Mouse (Mus musculus) stomach, embryonic 14.5 days (tissue): Measurements from ENCODE around the gene Prrc2a. TPM values are rescaled to one million over a fixed set of nuclear protein-coding genes. Genes with fewer than 3 reads are reported as not detected.
A peak's percentile ranks its signal among the peaks of the same experiment; 100 is the strongest.

Experiments
- ATAC-seq: fragments of 200-750 bp; cut with Nextera tagmentation; 2 replicates; pipeline ENCODE4 v1.8.0; 2017; ENCODE audit warnings: low read depth, moderate TSS enrichment; ENCODE audit not compliant: insufficient number of reproducible peaks, insufficient read depth, low FRiP score
- H3K27ac ChIP-seq: fragments of 300-500 bp; sonication (generic); 2 replicates; pipeline ENCODE4 v1.5.1; 2014; ENCODE audit warnings: mild to moderate bottlenecking, low read length, moderate library complexity, mixed read lengths
- H3K27me3 ChIP-seq: fragments of 300-500 bp; sonication (generic); 2 replicates; pipeline ENCODE4 v1.6.1; 2014; ENCODE audit warnings: low read length, control low read depth, mixed read lengths; ENCODE audit not compliant: control insufficient read depth, insufficient read depth
- H3K36me3 ChIP-seq: fragments of 300-500 bp; sonication (generic); 2 replicates; pipeline ENCODE4 v1.6.1; 2014; ENCODE audit warnings: mild to moderate bottlenecking, control low read depth, low read length, moderate library complexity, mixed read lengths; ENCODE audit not compliant: control insufficient read depth, insufficient read depth
- H3K4me1 ChIP-seq: fragments of 300-500 bp; sonication (generic); 2 replicates; pipeline ENCODE4 v1.6.1; 2014; ENCODE audit warnings: low read length, control low read depth, mixed read lengths; ENCODE audit not compliant: control insufficient read depth, insufficient read depth
- H3K4me2 ChIP-seq: fragments of 300-500 bp; sonication (generic); replicated peaks from 2 replicates; pipeline ENCODE4 v1.6.1; 2014; ENCODE audit warnings: low read depth, low read length, control low read depth
- H3K4me3 ChIP-seq: fragments of 300-500 bp; sonication (generic); 2 replicates; pipeline ENCODE4 v1.5.1; 2014; ENCODE audit warnings: low read depth, low read length, control low read depth
- H3K9ac ChIP-seq: fragments of 300-500 bp; sonication (generic); replicated peaks from 2 replicates; pipeline ENCODE4 v1.6.1; 2014; ENCODE audit warnings: low read depth, mild to moderate bottlenecking, control low read depth, low read length, moderate library complexity, mixed read lengths
- H3K9me3 ChIP-seq: fragments of 300-500 bp; sonication (generic); 2 replicates; pipeline ENCODE4 v1.6.1; 2016; ENCODE audit warnings: low read depth, low read length, control low read depth; ENCODE audit not compliant: control insufficient read depth
- WGBS: fragments of 180-500 bp; shearing (Covaris S2); extraction: QIAGEN DNeasy Blood & Tissue Kit; methylation state at CpG from one replicate; pipeline ENCODE4 v1.1.7; 2014; 5-methylcytosine and 5-hydroxymethylcytosine counted together
- polyA plus RNA-seq: library from polyadenylated mRNA; unstranded; fragments of >200 nt; fragmentation: Nextera tagmentation; extraction: Ambion mirVana; gene quantifications from 2 replicates; pipeline ENCODE4 v1.2.1, GENCODE M21; 2014

Prrc2a gene
- polyA plus RNA-seq, 1 experiment from 2014 or later = 222 TPM

GRCm38 (mm10) chr17:35185639-35186611, 21.2 kb upstream of the Prrc2a start:
- Histone ChIP-seq H3K36me3 (no peaks in the 10 kb centered on the region), H3K4me1 (peaks cover 6% of the 10 kb centered on the region; the same call in 1 of the 2 replicates), H3K4me2 (peak overlapping the region; percentile 51), H3K27ac (peak overlapping the region; percentile 78), H3K9ac (peak overlapping the region; percentile 30; the same call in 1 of the 2 replicates), H3K4me3 (peak overlapping the region; percentile 37), H3K27me3 (no peaks in the 10 kb centered on the region), H3K9me3 (no peaks in the 10 kb centered on the region)
- ATAC-seq = peak; percentile 68
- WGBS = 4% methylated on average over 17 of the region's 18 CpGs

- Histone ChIP-seq H3K4me2 (no peak overlapping the region), H3K9me3 (no peaks in the 10 kb centered on the region), H3K9ac (no peak overlapping the region), H3K27ac (no peak overlapping the region), H3K4me3 (no peak overlapping the region), H3K36me3 (no peaks in the 10 kb centered on the region), H3K4me1 (no peaks in the 10 kb centered on the region), H3K27me3 (no peaks in the 10 kb centered on the region)
- ATAC-seq = no peak
- 87% methylated on average over 5 of the region's 5 CpGs for WGBS
These were observed 15.4 kb upstream of the Prrc2a start for GRCm38 (mm10) chr17:35180093-35180492.

- no peaks in the 10 kb centered on the region for H3K27me3 ChIP-seq
- H3K4me1 ChIP-seq = no peaks in the 10 kb centered on the region
- peak; percentile 79 for ATAC-seq
- no peaks in the 10 kb centered on the region for H3K36me3 ChIP-seq
- no peak overlapping the region for H3K9ac ChIP-seq
- no peak overlapping the region for H3K4me3 ChIP-seq
- 14% methylated on average over 5 of the region's 5 CpGs for WGBS
- no peak overlapping the region for H3K4me2 ChIP-seq
- H3K9me3 ChIP-seq = no peaks in the 10 kb centered on the region
- H3K27ac ChIP-seq = no peak overlapping the region
These were observed 13.8 kb upstream of the Prrc2a start for GRCm38 (mm10) chr17:35178528-35178927.

GRCm38 (mm10) chr17:35175968-35176367, 11.3 kb upstream of the Prrc2a start, which contains the start of gene Aif1:
TSS of gene Aif1 (minus strand) at chr17:35176068.
- Histone ChIP-seq H3K27ac (no peak within 1 kb of the TSS), H3K4me2 (no peak within 1 kb of the TSS), H3K36me3 (no peaks in the 10 kb centered on the region), H3K9me3 (no peaks in the 10 kb centered on the region), H3K27me3 (no peaks in the 10 kb centered on the region), H3K4me3 (no peak within 1 kb of the TSS), H3K4me1 (no peaks in the 10 kb centered on the region), H3K9ac (no peak within 1 kb of the TSS)
- ATAC-seq = no peak
- WGBS = 57% methylated on average over 2 of the region's 2 CpGs

GRCm38 (mm10) chr17:35175382-35175781, 10.7 kb upstream of the Prrc2a start:
- Histone ChIP-seq H3K4me2 (no peak overlapping the region), H3K4me1 (no peaks in the 10 kb centered on the region), H3K27ac (no peak overlapping the region), H3K9ac (no peak overlapping the region), H3K27me3 (no peaks in the 10 kb centered on the region), H3K36me3 (no peaks in the 10 kb centered on the region), H3K9me3 (no peaks in the 10 kb centered on the region), H3K4me3 (no peak overlapping the region)
- 67% methylated on average over 6 of the region's 6 CpGs for WGBS
- no peak for ATAC-seq

- WGBS = 69% methylated on average over 8 of the region's 8 CpGs
- Histone ChIP-seq H3K4me3 (no peak overlapping the region), H3K27ac (no peak overlapping the region), H3K9ac (no peak overlapping the region), H3K9me3 (no peaks in the 10 kb centered on the region), H3K27me3 (no peaks in the 10 kb centered on the region), H3K4me1 (no peaks in the 10 kb centered on the region), H3K36me3 (no peaks in the 10 kb centered on the region), H3K4me2 (no peak overlapping the region)
- no peak for ATAC-seq
These were observed 9.7 kb upstream of the Prrc2a start for GRCm38 (mm10) chr17:35174201-35174977.

GRCm38 (mm10) chr17:35173329-35173728, 8.6 kb upstream of the Prrc2a start:
- H3K9ac ChIP-seq = no peak overlapping the region
- no peaks in the 10 kb centered on the region for H3K36me3 ChIP-seq
- no peak overlapping the region for H3K4me2 ChIP-seq
- H3K4me3 ChIP-seq = no peak overlapping the region
- H3K9me3 ChIP-seq = no peaks in the 10 kb centered on the region
- 0 out of 2 replicates have a peak overlapping the region, but pooled peaks have one; percentile 10 for H3K27ac ChIP-seq
- H3K4me1 ChIP-seq = no peaks in the 10 kb centered on the region
- 86% methylated on average over 3 of the region's 3 CpGs for whole genome bisulfite sequencing
- ATAC-seq = no peak
- no peaks in the 10 kb centered on the region for H3K27me3 ChIP-seq

- Histone ChIP-seq H3K9ac (no peak overlapping the region), H3K4me1 (no peaks in the 10 kb centered on the region), H3K4me3 (no peak overlapping the region), H3K27ac (no peak overlapping the region), H3K4me2 (no peak overlapping the region), H3K36me3 (no peaks in the 10 kb centered on the region), H3K27me3 (no peaks in the 10 kb centered on the region), H3K9me3 (no peaks in the 10 kb centered on the region)
- 67% methylated on average over 11 of the region's 11 CpGs for WGBS
- ATAC-seq = no peak
These were observed 7.9 kb upstream of the Prrc2a start for GRCm38 (mm10) chr17:35172445-35173234.
